Mouse (Mus musculus): Measurements from ENCODE around the gene Tekt4. TPM values are rescaled to one million over a fixed set of nuclear protein-coding genes. Genes with fewer than 3 reads are reported as not detected.

Tekt4 gene
- polyA plus RNA-seq, 2 experiments, result 0.05 TPM; not detected in 1

DNA sequence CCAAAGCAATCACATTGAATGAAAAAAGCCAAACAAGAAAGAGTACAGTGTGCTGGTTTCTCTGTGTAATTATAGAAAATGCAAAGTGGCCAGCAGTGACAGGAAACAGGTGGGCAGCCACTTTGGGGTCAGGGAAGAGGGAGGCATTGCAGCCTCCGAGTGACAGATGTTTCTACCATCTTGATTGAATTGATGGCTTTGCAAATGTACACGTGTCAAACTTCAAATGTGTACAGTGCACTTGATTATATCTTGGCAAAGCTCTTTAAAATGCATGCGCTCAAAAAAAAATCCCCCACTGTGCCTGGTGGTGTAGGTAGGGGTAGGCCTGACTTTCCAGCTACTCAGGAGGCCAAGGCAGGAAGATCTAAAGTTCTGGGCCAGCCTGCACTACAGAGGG, 11.5 kb upstream of the Tekt4 start:
- Histone ChIP-seq H3K36me3 (ENCODE audit: control insufficient read depth, insufficient read depth, low read length) (no peaks in the 10 kb centered on the region), H3K27ac (replicated peaks; ENCODE audit: low read depth, low read length) (no peak overlapping the region), H3K4me2 (replicated peaks; ENCODE audit: low read depth, low read length, severe bottlenecking) (no peak overlapping the region), H3K9ac (ENCODE audit: low read depth, low read length, severe bottlenecking) (no peak overlapping the region), H3K4me3 (replicated peaks; ENCODE audit: low read length) (no peak overlapping the region), H3K9me3 (ENCODE audit: control insufficient read depth, low read length) (no peaks in the 10 kb centered on the region), H3K27me3 (ENCODE audit: control insufficient read depth, insufficient read depth, low read length) (no peaks in the 10 kb centered on the region), H3K4me1 (ENCODE audit: control insufficient read depth, insufficient read depth, low read length) (peaks cover 7% of the 10 kb centered on the region; the same call in 1 of the 2 replicates)
- no peak for DNase-seq (ENCODE audit: low spot score)
- ATAC-seq (ENCODE audit: low FRiP score, low read depth), result no peak
- no peak for TF ChIP-seq POLR2A (IDR thresholded peaks at IDR 0.05; ENCODE audit: borderline replicate concordance, extremely low read depth, insufficient read depth, insufficient read length)
- WGBS, result 44% methylated on average over 3 of the region's 3 CpGs

DNA sequence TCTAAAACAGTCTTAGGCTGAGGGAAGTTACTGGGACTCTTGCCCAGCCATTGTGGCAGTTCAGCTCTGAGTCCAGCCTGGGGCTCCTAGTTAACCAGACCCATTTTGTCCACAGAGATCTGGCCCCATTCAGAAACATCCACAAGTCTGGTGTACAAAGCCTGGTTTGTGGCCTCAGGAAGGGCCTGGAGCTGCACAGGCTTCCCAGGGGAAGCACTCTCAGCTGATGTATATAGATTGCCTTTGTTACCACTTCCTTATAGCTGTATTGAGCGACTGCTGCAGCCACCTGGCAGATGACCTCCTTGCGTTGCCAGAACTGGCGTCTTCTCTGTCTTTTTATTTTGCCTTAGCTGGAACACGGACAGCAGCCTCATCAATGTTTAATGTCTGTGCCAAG, 9.3 kb upstream of the Tekt4 start:
- Histone ChIP-seq H3K27me3 (ENCODE audit: control insufficient read depth, insufficient read depth, low read length) (no peaks in the 10 kb centered on the region), H3K4me1 (ENCODE audit: control insufficient read depth, insufficient read depth, low read length) (peaks cover 7% of the 10 kb centered on the region; the same call in 1 of the 2 replicates), H3K9ac (ENCODE audit: low read depth, low read length, severe bottlenecking) (no peak overlapping the region), H3K4me3 (replicated peaks; ENCODE audit: low read length) (no peak overlapping the region), H3K9me3 (ENCODE audit: control insufficient read depth, low read length) (no peaks in the 10 kb centered on the region), H3K27ac (replicated peaks; ENCODE audit: low read depth, low read length) (no peak overlapping the region), H3K36me3 (ENCODE audit: control insufficient read depth, insufficient read depth, low read length) (no peaks in the 10 kb centered on the region), H3K4me2 (replicated peaks; ENCODE audit: low read depth, low read length, severe bottlenecking) (no peak overlapping the region)
- DNase-seq (ENCODE audit: low spot score) (no peak), ATAC-seq (ENCODE audit: low FRiP score, low read depth) (no peak)
- TF ChIP-seq POLR2A (IDR thresholded peaks at IDR 0.05; ENCODE audit: borderline replicate concordance, extremely low read depth, insufficient read depth, insufficient read length), result no peak
- whole genome bisulfite sequencing, result 51% methylated on average over 4 of the region's 4 CpGs

DNA sequence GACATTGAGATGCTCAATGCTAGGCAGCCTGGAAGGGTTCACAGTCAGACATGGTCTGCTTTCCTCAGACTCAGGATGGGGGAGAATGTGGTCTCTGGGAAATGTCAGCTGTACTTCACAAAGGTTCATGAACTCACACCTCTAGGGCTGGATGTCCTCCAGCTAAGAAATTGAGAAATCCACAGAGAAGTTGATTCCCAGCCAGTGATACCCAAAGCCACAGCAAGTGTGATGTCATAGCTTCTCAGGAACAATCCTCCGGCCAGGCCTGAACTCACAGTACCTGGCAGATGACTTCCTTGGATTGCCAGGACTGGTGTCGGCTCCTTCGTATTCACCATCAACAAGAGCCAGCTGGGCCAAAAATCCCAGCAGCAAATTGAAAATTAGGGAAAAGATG, 8.6 kb upstream of the Tekt4 start:
- no peaks in the 10 kb centered on the region for H3K9me3 ChIP-seq (ENCODE audit: control insufficient read depth, low read length)
- H3K4me3 ChIP-seq (replicated peaks; ENCODE audit: low read length), result no peak overlapping the region
- no peaks in the 10 kb centered on the region for H3K36me3 ChIP-seq (ENCODE audit: control insufficient read depth, insufficient read depth, low read length)
- 65% methylated on average over 3 of the region's 3 CpGs for WGBS
- H3K4me2 ChIP-seq (replicated peaks; ENCODE audit: low read depth, low read length, severe bottlenecking), result no peak overlapping the region
- H3K4me1 ChIP-seq (ENCODE audit: control insufficient read depth, insufficient read depth, low read length), result peaks cover 4% of the 10 kb centered on the region; the same call in 1 of the 2 replicates
- no peak overlapping the region for H3K27ac ChIP-seq (replicated peaks; ENCODE audit: low read depth, low read length)
- DNase-seq (ENCODE audit: low spot score), result no peak
- H3K9ac ChIP-seq (ENCODE audit: low read depth, low read length, severe bottlenecking), result no peak overlapping the region
- H3K27me3 ChIP-seq (ENCODE audit: control insufficient read depth, insufficient read depth, low read length), result no peaks in the 10 kb centered on the region
- ATAC-seq (ENCODE audit: low FRiP score, low read depth), result no peak
- no peak for TF ChIP-seq POLR2A (IDR thresholded peaks at IDR 0.05; ENCODE audit: borderline replicate concordance, extremely low read depth, insufficient read depth, insufficient read length)

DNA sequence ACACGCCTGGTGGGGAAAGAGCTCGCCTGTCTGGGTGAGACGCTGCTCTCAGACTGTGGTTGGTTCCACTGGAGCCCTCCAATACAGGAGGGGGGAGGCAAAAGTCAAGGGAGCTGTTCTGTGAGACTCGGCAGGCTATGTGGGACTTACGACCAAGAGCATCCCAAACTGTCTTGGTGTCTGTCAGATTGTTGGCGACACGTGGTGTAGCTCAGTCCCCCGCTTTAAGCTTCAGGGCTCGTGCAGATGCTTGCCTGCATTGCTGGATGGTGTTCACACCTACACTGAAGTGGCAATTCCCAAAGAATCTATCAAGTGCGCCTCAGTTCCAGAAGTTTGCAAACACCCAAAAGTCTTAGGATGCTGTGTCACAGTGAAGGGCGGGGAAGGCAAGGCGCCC, 6.5 kb upstream of the Tekt4 start:
- Histone ChIP-seq H3K27me3 (ENCODE audit: control insufficient read depth, insufficient read depth, low read length) (no peaks in the 10 kb centered on the region), H3K36me3 (ENCODE audit: control insufficient read depth, insufficient read depth, low read length) (no peaks in the 10 kb centered on the region), H3K9ac (ENCODE audit: low read depth, low read length, severe bottlenecking) (no peak overlapping the region), H3K4me3 (replicated peaks; ENCODE audit: low read length) (no peak overlapping the region), H3K4me1 (ENCODE audit: control insufficient read depth, insufficient read depth, low read length) (no peaks in the 10 kb centered on the region), H3K27ac (replicated peaks; ENCODE audit: low read depth, low read length) (no peak overlapping the region), H3K9me3 (ENCODE audit: control insufficient read depth, low read length) (no peaks in the 10 kb centered on the region), H3K4me2 (replicated peaks; ENCODE audit: low read depth, low read length, severe bottlenecking) (no peak overlapping the region)
- ATAC-seq (ENCODE audit: low FRiP score, low read depth) (no peak), DNase-seq (ENCODE audit: low spot score) (no peak)
- no peak for TF ChIP-seq POLR2A (IDR thresholded peaks at IDR 0.05; ENCODE audit: borderline replicate concordance, extremely low read depth, insufficient read depth, insufficient read length)
- WGBS, result 69% methylated on average over 12 of the region's 12 CpGs

DNA sequence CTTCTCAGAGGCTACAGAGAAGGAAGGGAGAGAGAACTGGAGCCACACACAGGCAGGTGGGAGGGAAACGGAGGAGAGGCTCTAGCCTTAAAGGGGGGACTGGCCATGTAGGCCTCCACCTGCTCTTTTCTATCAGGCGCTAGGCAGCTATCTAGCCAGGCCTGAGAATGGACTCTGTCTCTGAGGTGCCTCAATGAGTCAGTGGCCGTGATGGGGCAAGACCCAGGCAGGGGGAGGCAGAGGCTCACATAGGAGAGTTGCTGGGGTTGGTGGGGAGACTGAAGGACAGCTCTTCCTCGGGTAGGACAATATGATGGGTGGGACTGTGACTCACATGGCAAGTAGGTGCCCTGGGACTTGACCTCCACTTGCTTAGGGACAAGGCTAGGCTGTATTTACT, 4.1 kb upstream of the Tekt4 start:
- H3K27me3 ChIP-seq (ENCODE audit: control insufficient read depth, insufficient read depth, low read length), result no peaks in the 10 kb centered on the region
- no peak overlapping the region for H3K4me2 ChIP-seq (replicated peaks; ENCODE audit: low read depth, low read length, severe bottlenecking)
- no peak overlapping the region for H3K9ac ChIP-seq (ENCODE audit: low read depth, low read length, severe bottlenecking)
- H3K4me1 ChIP-seq (ENCODE audit: control insufficient read depth, insufficient read depth, low read length), result no peaks in the 10 kb centered on the region
- DNase-seq (ENCODE audit: low spot score) (no peak), ATAC-seq (ENCODE audit: low FRiP score, low read depth) (no peak)
- no peak for TF ChIP-seq POLR2A (IDR thresholded peaks at IDR 0.05; ENCODE audit: borderline replicate concordance, extremely low read depth, insufficient read depth, insufficient read length)
- no peak overlapping the region for H3K27ac ChIP-seq (replicated peaks; ENCODE audit: low read depth, low read length)
- no peak overlapping the region for H3K4me3 ChIP-seq (replicated peaks; ENCODE audit: low read length)
- 52% methylated on average over 4 of the region's 4 CpGs for WGBS
- no peaks in the 10 kb centered on the region for H3K36me3 ChIP-seq (ENCODE audit: control insufficient read depth, insufficient read depth, low read length)
- H3K9me3 ChIP-seq (ENCODE audit: control insufficient read depth, low read length), result no peaks in the 10 kb centered on the region

Measured in limb, embryonic 14.5 days (tissue).